Mouse (Mus musculus) limb, embryonic 11.5 days (tissue): Measurements from ENCODE around the gene 2010005H15Rik. TPM values are rescaled to one million over a fixed set of nuclear protein-coding genes. Genes with fewer than 3 reads are reported as not detected.
"Not testable (repeated sequence)": the region's sequence is repeated elsewhere in the genome, so short reads cannot be mapped to it uniquely, and the experiment has no call there.

Source experiments
- ATAC-seq: fragments of 200-750 bp; cut with Nextera tagmentation; 2 replicates; pipeline ENCODE4 v1.8.0; 2017; ENCODE audit warnings: low read depth; ENCODE audit not compliant: insufficient number of reproducible peaks, low FRiP score, low TSS enrichment
- DNase-seq: peaks from one replicate; pipeline ENCODE4 v3.0.0-alpha.2; 2015; ENCODE audit warnings: low spot score
- H3K27ac ChIP-seq: fragments of 300-500 bp; sonication (generic); replicated peaks from 2 replicates; pipeline ENCODE4 v1.5.1; 2014; ENCODE audit warnings: low read depth, mild to moderate bottlenecking, low read length
- H3K27me3 ChIP-seq: fragments of 300-500 bp; sonication (generic); 2 replicates; pipeline ENCODE4 v1.6.1; 2014; ENCODE audit warnings: mild to moderate bottlenecking, low read length, mixed read lengths; ENCODE audit not compliant: control insufficient read depth, insufficient read depth
- H3K36me3 ChIP-seq: fragments of 300-500 bp; sonication (generic); 2 replicates; pipeline ENCODE4 v1.6.1; 2014; ENCODE audit warnings: mild to moderate bottlenecking, low read length, moderate library complexity, mixed read lengths; ENCODE audit not compliant: control insufficient read depth, insufficient read depth
- H3K4me1 ChIP-seq: fragments of 300-500 bp; sonication (generic); 2 replicates; pipeline ENCODE4 v1.6.1; 2014; ENCODE audit warnings: low read length, mixed read lengths; ENCODE audit not compliant: control insufficient read depth, insufficient read depth
- H3K4me2 ChIP-seq: fragments of 300-500 bp; sonication (generic); 2 replicates; pipeline ENCODE4 v1.6.1; 2014; ENCODE audit warnings: low read depth, mild to moderate bottlenecking, moderate library complexity; ENCODE audit not compliant: severe bottlenecking
- H3K4me3 ChIP-seq: fragments of 300-500 bp; sonication (generic); 2 replicates; pipeline ENCODE4 v1.5.1; 2014; ENCODE audit warnings: low read depth, low read length
- H3K9ac ChIP-seq: fragments of 300-500 bp; sonication (generic); 2 replicates; pipeline ENCODE4 v1.6.1; 2014; ENCODE audit warnings: mild to moderate bottlenecking, low read length
- H3K9me3 ChIP-seq: fragments of 300-500 bp; sonication (generic); 2 replicates; pipeline ENCODE4 v1.6.1; 2016; ENCODE audit warnings: low read length; ENCODE audit not compliant: control insufficient read depth
- WGBS: fragments of 180-500 bp; shearing (Covaris S2); extraction: QIAGEN DNeasy Blood & Tissue Kit; methylation state at CpG from one replicate; pipeline ENCODE4 v1.1.7; 2014; 5-methylcytosine and 5-hydroxymethylcytosine counted together
- polyA plus RNA-seq: library from polyadenylated mRNA; unstranded; fragments of >200 nt; fragmentation: Nextera tagmentation; extraction: Ambion mirVana; gene quantifications from 2 replicates; pipeline ENCODE4 v1.2.1, GENCODE M21; 2014

The 2010005H15Rik gene
- polyA plus RNA-seq, 1 experiment from 2014 or later, result not detected

DNA sequence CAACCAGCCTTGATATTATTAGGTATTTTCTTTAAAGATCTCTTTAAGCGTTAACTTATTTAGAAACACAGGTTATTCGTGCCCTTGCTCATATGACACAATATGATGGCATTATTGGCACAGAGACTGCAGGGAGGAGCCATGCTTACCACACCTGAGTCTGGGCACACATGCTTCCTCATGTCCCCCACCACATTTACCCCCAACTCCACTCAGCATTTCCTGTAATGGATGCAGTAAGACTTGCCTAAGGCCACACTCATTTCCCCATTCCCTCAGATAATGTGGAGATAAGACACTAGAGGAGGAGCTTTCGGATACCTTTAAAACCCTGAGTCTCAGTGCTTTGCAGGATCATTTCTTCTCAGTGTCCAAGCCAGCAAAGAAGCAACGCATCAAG is 55.5 kb downstream of the 2010005H15Rik start, which contains the start of gene Stfa1:
Gene Stfa1, plus strand, starts transcription at position 156 of the 400 bp plus-strand sequence.
- H3K27ac ChIP-seq, H3K4me2 ChIP-seq, H3K4me3 ChIP-seq, H3K36me3 ChIP-seq, H3K4me1 ChIP-seq, DNase-seq, H3K9me3 ChIP-seq, H3K27me3 ChIP-seq, ATAC-seq, H3K9ac ChIP-seq: not testable (repeated sequence)
- 91% methylated on average over 4 of the region's 4 CpGs for WGBS

DNA sequence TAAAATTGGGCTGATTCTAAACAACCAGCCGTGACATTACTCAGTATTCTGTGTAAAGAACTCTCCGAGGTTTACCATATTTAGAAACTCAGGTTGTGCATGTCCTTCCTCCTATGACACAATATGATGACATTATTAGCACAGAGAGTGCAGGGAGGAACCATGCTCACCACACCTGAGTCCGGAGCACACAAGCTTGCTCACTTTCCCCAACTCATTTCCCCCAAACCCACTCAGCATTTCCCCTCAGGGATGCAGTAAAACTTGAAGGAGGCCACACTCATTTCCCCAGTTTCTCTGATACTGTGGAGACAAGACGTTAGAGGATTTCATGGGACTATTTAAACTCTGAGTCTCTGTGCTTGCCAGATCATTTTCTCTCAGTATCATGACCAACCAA is 67.9 kb downstream of the 2010005H15Rik start:
- no peaks in the 10 kb centered on the region for H3K36me3 ChIP-seq
- 81% methylated on average over 4 of the region's 4 CpGs for WGBS
- ATAC-seq (no peak), DNase-seq (no peak)
- no peaks in the 10 kb centered on the region for H3K9me3 ChIP-seq
- H3K27me3 ChIP-seq, result no peaks in the 10 kb centered on the region
- H3K4me1 ChIP-seq, result no peaks in the 10 kb centered on the region
- H3K9ac ChIP-seq, result no peak overlapping the region
- no peak overlapping the region for H3K27ac ChIP-seq
- no peak overlapping the region for H3K4me3 ChIP-seq
- H3K4me2 ChIP-seq, result no peak overlapping the region

Other genes with a start within 250 kb of the 2010005H15Rik start
- 57.0 and 60.0 TPM in 2 replicates for gene Kpna1, start 242.7 kb upstream of the 2010005H15Rik start, polyA plus RNA-seq
- 9.2 and 9.8 TPM in 2 replicates for gene Wdr5b, start 180.3 kb upstream of the 2010005H15Rik start, polyA plus RNA-seq
- gene Fam162a, start 149.9 kb upstream of the 2010005H15Rik start, polyA plus RNA-seq, result 339 and 359 TPM in 2 replicates
- 108 and 115 TPM in 2 replicates for gene Ccdc58, start 149.8 kb upstream of the 2010005H15Rik start, polyA plus RNA-seq
- gene Csta1, start 90.2 kb upstream of the 2010005H15Rik start, polyA plus RNA-seq, result 0.07 and 0.21 TPM in 2 replicates
- gene Stfa2l1, start 64.7 kb upstream of the 2010005H15Rik start, polyA plus RNA-seq, result not detected in 2 replicates
- gene Gm5483, start 37.3 kb upstream of the 2010005H15Rik start, polyA plus RNA-seq, result not detected in 2 replicates
- gene Gm5416, start 11.1 kb upstream of the 2010005H15Rik start, polyA plus RNA-seq, result not detected in 2 replicates
- gene Stfa1, start 55.5 kb downstream of the 2010005H15Rik start, polyA plus RNA-seq, result 1.9 TPM in 1 of 2 replicates, not detected in the other
- gene BC117090, start 112.9 kb downstream of the 2010005H15Rik start, polyA plus RNA-seq, result not detected in 2 replicates
- 1.2 and 1.3 TPM in 2 replicates for gene BC100530, start 146.3 kb downstream of the 2010005H15Rik start, polyA plus RNA-seq
- not detected in 2 replicates for gene Stfa2, start 187.0 kb downstream of the 2010005H15Rik start, polyA plus RNA-seq
- gene Stfa3, start 233.9 kb downstream of the 2010005H15Rik start, polyA plus RNA-seq, result not detected in 2 replicates